ENCODE assay signal across 9 mouse cellular contexts in the genomic region with DNA sequence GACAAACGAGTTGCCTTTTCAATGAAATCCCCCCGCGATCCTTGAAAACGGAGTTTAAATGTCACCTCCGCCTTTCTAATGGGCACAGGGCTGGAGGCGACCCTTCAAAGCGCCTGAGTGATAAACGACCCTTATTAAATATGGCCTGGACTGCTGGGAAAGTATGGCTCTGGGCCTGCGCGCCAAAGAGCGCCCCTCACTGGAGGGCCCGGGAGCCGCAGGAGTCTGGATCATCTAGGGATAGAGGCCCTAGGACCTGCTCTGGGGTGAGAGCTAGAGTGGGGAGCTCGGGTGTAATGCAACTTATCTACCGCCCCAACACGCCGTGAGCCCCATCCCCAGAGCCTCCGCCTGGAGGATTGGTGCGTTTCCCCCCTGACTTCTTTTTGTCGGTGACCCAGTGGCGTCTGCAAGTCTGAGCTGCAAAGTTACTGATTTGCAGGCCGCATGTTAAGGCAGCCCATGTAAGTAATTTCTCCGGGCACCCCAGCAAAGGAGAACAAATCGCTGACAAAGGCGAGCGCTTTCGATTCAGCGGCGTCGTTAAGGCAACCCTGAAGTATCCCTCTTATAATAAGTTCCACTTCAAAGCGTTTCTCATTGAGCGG. TPM values are rescaled to one million over a fixed set of nuclear protein-coding genes. Genes with fewer than 3 reads are reported as not detected.
DNase-seq lines count a peak whose midpoint lies in the region; ATAC-seq and TF ChIP-seq lines count a peak whose summit lies in the region.
"Had no signal": no experiment of that assay in that cellular context is flagged by ENCODE, and none has a peak within 500 bp of the region (broad histone marks: within the 10 kb centered on the region; RNA-seq: fewer than 3 reads in every experiment).

No protein-coding gene starts in this region.

- 10% methylated on average over 32 of the region's 32 CpGs for WGBS in liver, embryonic 11.5 days
- WGBS in hindbrain, embryonic 11.5 days, result 2% methylated on average over 32 of the region's 32 CpGs
- WGBS in liver, embryonic 14.5 days (ENCODE audit: insufficient replicate concordance), result 8% methylated on average over 32 of the region's 32 CpGs

- no peak overlapping the region for H3K27ac ChIP-seq in liver, embryonic 11.5 days (ENCODE audit: low read depth, low read length)
- peak overlapping the region; percentile 92 for H3K27ac ChIP-seq in hindbrain, embryonic 11.5 days (ENCODE audit: low read depth, low read length)
- no peak overlapping the region for H3K27ac ChIP-seq in liver, embryonic 14.5 days

- H3K36me3 ChIP-seq in liver, embryonic 11.5 days (ENCODE audit: control insufficient read depth, insufficient read depth, low read length), result no peaks in the 10 kb centered on the region
- H3K36me3 ChIP-seq in hindbrain, embryonic 11.5 days (ENCODE audit: control insufficient read depth, insufficient read depth, low read length), result no peaks in the 10 kb centered on the region
- H3K36me3 ChIP-seq in liver, embryonic 14.5 days (replicated peaks; ENCODE audit: control insufficient read depth, insufficient read depth, low read depth), result no peaks in the 10 kb centered on the region

- 0 out of 2 replicates have a peak, but pooled peaks have one; percentile 14 for TF ChIP-seq CTCF in liver, embryonic 14.5 days (IDR thresholded peaks at IDR 0.05; ENCODE audit: low read depth)

- H3K4me3 ChIP-seq in liver, embryonic 11.5 days (ENCODE audit: low read depth, low read length), result peak overlapping the region; percentile 20; the same call in 1 of the 2 replicates
- H3K4me3 ChIP-seq in hindbrain, embryonic 11.5 days (ENCODE audit: low read depth, low read length), result 0 out of 2 replicates have a peak overlapping the region, but pooled peaks have one; percentile 8
- H3K4me3 ChIP-seq in liver, embryonic 14.5 days (ENCODE audit: insufficient read depth in 1 of 2, low read depth in 2 of 2, low read length in 2 of 2), result no peak overlapping the region; a peak in 1 of 4 replicates

- peak overlapping the region; percentile 52 for H3K4me2 ChIP-seq in liver, embryonic 11.5 days
- H3K4me2 ChIP-seq in hindbrain, embryonic 11.5 days (replicated peaks; ENCODE audit: low read depth, low read length), result peak overlapping the region; percentile 41
- H3K4me2 ChIP-seq in liver, embryonic 14.5 days (ENCODE audit: low read depth), result peak overlapping the region; percentile 25; the same call in 1 of the 2 replicates

- intact Hi-C loops in gastrocnemius, postnatal 36 days (cut with DNase I), result no loop called here

- ATAC-seq in liver, embryonic 11.5 days (replicated peaks; ENCODE audit: low FRiP score), result 0 out of 2 replicates have a peak, but pooled peaks have one; percentile 18
- ATAC-seq in hindbrain, embryonic 11.5 days (ENCODE audit: low FRiP score), result peak; percentile 79
- ATAC-seq in liver, embryonic 14.5 days (ENCODE audit: insufficient read depth), result no peak

- TF ChIP-seq EP300 in liver, embryonic 14.5 days (IDR thresholded peaks at IDR 0.05; ENCODE audit: low read depth), result no peak

- H3K4me1 ChIP-seq in liver, embryonic 11.5 days (replicated peaks; ENCODE audit: control insufficient read depth, insufficient read depth, low read length), result peaks cover 2% of the 10 kb centered on the region
- peaks cover 17% of the 10 kb centered on the region for H3K4me1 ChIP-seq in hindbrain, embryonic 11.5 days (replicated peaks; ENCODE audit: control insufficient read depth, insufficient read depth, low read length)
- no peaks in the 10 kb centered on the region for H3K4me1 ChIP-seq in liver, embryonic 14.5 days (replicated peaks; ENCODE audit: control insufficient read depth in 2 of 2, insufficient read depth in 2 of 2, low read length in 1 of 2)

- peaks cover 75% of the 10 kb centered on the region for H3K27me3 ChIP-seq in liver, embryonic 11.5 days (replicated peaks; ENCODE audit: control insufficient read depth, insufficient read depth, low read length)
- H3K27me3 ChIP-seq in hindbrain, embryonic 11.5 days (ENCODE audit: control insufficient read depth, insufficient read depth, low read length), result peaks cover 30% of the 10 kb centered on the region
- H3K27me3 ChIP-seq in liver, embryonic 14.5 days (ENCODE audit: control insufficient read depth, insufficient read depth, low read length), result peaks cover 56% of the 10 kb centered on the region

- no peak overlapping the region for H3K9ac ChIP-seq in liver, embryonic 11.5 days (ENCODE audit: low read depth, low read length)
- H3K9ac ChIP-seq in hindbrain, embryonic 11.5 days (ENCODE audit: low read depth, low read length), result peak overlapping the region; percentile 19; the same call in 1 of the 2 replicates
- H3K9ac ChIP-seq in liver, embryonic 14.5 days (replicated peaks), result no peak overlapping the region

- DNase-seq in liver, embryonic 11.5 days (ENCODE audit: low spot score), result no peak
- no peak for DNase-seq in liver
- peak; percentile 80 to 85 for DNase-seq in cerebellum, postnatal 25 days
- DNase-seq in hindbrain, embryonic 11.5 days (ENCODE audit: low spot score), result peak; percentile 87
- DNase-seq in liver, embryonic 14.5 days (ENCODE audit: low read depth in 3 of 3, low spot score in 3 of 3), result no peak
- DNase-seq in right cerebral cortex, postnatal 25 days, result peak; percentile 40
- no peak for DNase-seq in gastrocnemius, postnatal 36 days
- DNase-seq in T-cell, adult 2 months (ENCODE audit: low spot score), result no peak

- no peaks in the 10 kb centered on the region for H3K9me3 ChIP-seq in liver, embryonic 11.5 days (ENCODE audit: control insufficient read depth, low read length)
- no peaks in the 10 kb centered on the region for H3K9me3 ChIP-seq in hindbrain, embryonic 11.5 days (ENCODE audit: control insufficient read depth, low read length)
- H3K9me3 ChIP-seq in liver, embryonic 14.5 days (ENCODE audit: control insufficient read depth, low read length), result no peaks in the 10 kb centered on the region

RNA-seq across cellular contexts. Expression of gene Gm5089, which starts 2.6 kb away (rescaled TPM):
- not detected in 2 replicates for polyA plus RNA-seq in liver, embryonic 11.5 days (2014; fragmentation: Nextera tagmentation; extraction: Ambion mirVana)
- 0.99 and 1.6 TPM in 2 replicates for polyA plus RNA-seq in hindbrain, embryonic 11.5 days (2014; fragmentation: Nextera tagmentation; extraction: Ambion mirVana)
- polyA plus RNA-seq in liver, embryonic 14.5 days (2012; rRNA removed), result not detected in 2 replicates
- not detected in 2 replicates for polyA plus RNA-seq in liver, embryonic 14.5 days (2014; fragmentation: Nextera tagmentation; extraction: Ambion mirVana)
- total RNA-seq in gastrocnemius, postnatal 36 days (2021), result not detected
- total RNA-seq: liver, adult 2 months had no signal
- polyA plus RNA-seq: liver, adult 2 months had no signal

RNA-seq across cellular contexts. Expression of gene Zic5, which starts 12.0 kb away (rescaled TPM):
- 0.16 TPM in 1 of 2 replicates, not detected in the other for polyA plus RNA-seq in liver, embryonic 11.5 days (2014; fragmentation: Nextera tagmentation; extraction: Ambion mirVana)
- 19.1 and 20.1 TPM in 2 replicates for polyA plus RNA-seq in hindbrain, embryonic 11.5 days (2014; fragmentation: Nextera tagmentation; extraction: Ambion mirVana)
- 0.01 TPM in 1 of 2 replicates, not detected in the other for polyA plus RNA-seq in liver, embryonic 14.5 days (2012; rRNA removed)
- polyA plus RNA-seq in liver, embryonic 14.5 days (2014; fragmentation: Nextera tagmentation; extraction: Ambion mirVana), result not detected in 2 replicates
- total RNA-seq in gastrocnemius, postnatal 36 days (2021), result not detected
- total RNA-seq: liver, adult 2 months had no signal
- polyA plus RNA-seq: liver, adult 2 months had no signal

RNA-seq across cellular contexts. Expression of gene Zic2, which starts 21.7 kb away (rescaled TPM):
- not detected in 2 replicates for polyA plus RNA-seq in liver, embryonic 11.5 days (2014; fragmentation: Nextera tagmentation; extraction: Ambion mirVana)
- 9.5 and 11.2 TPM in 2 replicates for polyA plus RNA-seq in hindbrain, embryonic 11.5 days (2014; fragmentation: Nextera tagmentation; extraction: Ambion mirVana)
- 0.02 and 0.03 TPM in 2 replicates for polyA plus RNA-seq in liver, embryonic 14.5 days (2012; rRNA removed)
- not detected in 2 replicates for polyA plus RNA-seq in liver, embryonic 14.5 days (2014; fragmentation: Nextera tagmentation; extraction: Ambion mirVana)
- not detected for total RNA-seq in gastrocnemius, postnatal 36 days (2021)
- total RNA-seq: liver, adult 2 months had no signal
- polyA plus RNA-seq: liver, adult 2 months had no signal

RNA-seq across cellular contexts. Expression of gene Gm10837, which starts 36.9 kb away (rescaled TPM):
- polyA plus RNA-seq in liver, embryonic 11.5 days (2014; fragmentation: Nextera tagmentation; extraction: Ambion mirVana), result not detected in 2 replicates
- polyA plus RNA-seq in hindbrain, embryonic 11.5 days (2014; fragmentation: Nextera tagmentation; extraction: Ambion mirVana), result 0.35 and 0.76 TPM in 2 replicates
- not detected in 2 replicates for polyA plus RNA-seq in liver, embryonic 14.5 days (2012; rRNA removed)
- not detected in 2 replicates for polyA plus RNA-seq in liver, embryonic 14.5 days (2014; fragmentation: Nextera tagmentation; extraction: Ambion mirVana)
- not detected for total RNA-seq in gastrocnemius, postnatal 36 days (2021)
- total RNA-seq: liver, adult 2 months had no signal
- polyA plus RNA-seq: liver, adult 2 months had no signal

Comparison
In these comparisons a context has a peak if more than half of its experiments do, and no peak if none do; other contexts are left out.
1. H3K4me3 ChIP-seq: peak in liver, embryonic 11.5 days (single experiment) and hindbrain, embryonic 11.5 days (single experiment); none in liver, embryonic 14.5 days (0 of 2).
2. DNase-seq: peak in cerebellum, postnatal 25 days (2 of 2), hindbrain, embryonic 11.5 days (single experiment) and right cerebral cortex, postnatal 25 days (single experiment); none in liver, embryonic 11.5 days (single experiment), liver (single experiment), liver, embryonic 14.5 days (0 of 3), gastrocnemius, postnatal 36 days (0 of 2) and T-cell, adult 2 months (single experiment).
3. RNA of gene Zic5, which starts 12.0 kb away (polyA plus RNA-seq): 19.1 to 20.1 TPM in hindbrain, embryonic 11.5 days; 0.16 TPM in liver, embryonic 11.5 days and 0.01 TPM in liver, embryonic 14.5 days; every median in the first group is over 10 times any median in the second.
4. RNA of gene Zic2, which starts 21.7 kb away (polyA plus RNA-seq): 9.5 to 11.2 TPM in hindbrain, embryonic 11.5 days; 0.02 to 0.03 TPM in liver, embryonic 14.5 days and not detected in liver, embryonic 11.5 days; every median in the first group is over 10 times any median in the second.
5. Peak in every context shown above with its lines, with median percentiles within 50 percentile points of each other: H3K4me2 ChIP-seq.